ENCODE assay signal across 9 mouse cellular contexts in genomic region chrX:57260744-57261143, GRCm38 (mm10). TPM values are rescaled to one million over a fixed set of nuclear protein-coding genes. Genes with fewer than 3 reads are reported as not detected.
A peak's percentile ranks its signal among the peaks of the same experiment; 100 is the strongest.
DNase-seq lines count a peak whose midpoint lies in the region; ATAC-seq and TF ChIP-seq lines count a peak whose summit lies in the region.
"Had no signal": no experiment of that assay in that cellular context is flagged by ENCODE, and none has a peak within 500 bp of the region (broad histone marks: within the 10 kb centered on the region; RNA-seq: fewer than 3 reads in every experiment).

No protein-coding gene starts in this region.

- no peak overlapping the region for H3K4me2 ChIP-seq in kidney, postnatal 0 days (ENCODE audit: low read length)
- H3K4me2 ChIP-seq: lung, embryonic 15.5 days had no signal

- H3K4me3 ChIP-seq in cerebellum, adult 2 months (replicated peaks; ENCODE audit: insufficient read depth, low read depth, low read length), result no peak overlapping the region
- H3K4me3 ChIP-seq in kidney, postnatal 0 days (replicated peaks; ENCODE audit: low read depth, low read length), result no peak overlapping the region
- H3K4me3 ChIP-seq: lung, embryonic 15.5 days had no signal

- TF ChIP-seq POLR2A in cerebellum, adult 2 months (IDR thresholded peaks at IDR 0.05; ENCODE audit: borderline replicate concordance, insufficient read depth, low read length), result no peak

- H3K9me3 ChIP-seq in kidney, postnatal 0 days (replicated peaks; ENCODE audit: low read length), result no peaks in the 10 kb centered on the region
- H3K9me3 ChIP-seq: lung, embryonic 15.5 days had no signal

- no peak for ATAC-seq in kidney, postnatal 0 days (replicated peaks; ENCODE audit: low FRiP score, low read depth)

- H3K9ac ChIP-seq in kidney, postnatal 0 days (ENCODE audit: low read depth, low read length), result no peak overlapping the region
- H3K9ac ChIP-seq: lung, embryonic 15.5 days had no signal

- H3K4me1 ChIP-seq in cerebellum, adult 2 months (ENCODE audit: control insufficient read depth, insufficient read depth, low read length), result no peaks in the 10 kb centered on the region
- H3K4me1 ChIP-seq in kidney, postnatal 0 days (replicated peaks; ENCODE audit: insufficient read depth, low read length), result no peaks in the 10 kb centered on the region
- H3K4me1 ChIP-seq: lung, embryonic 15.5 days had no signal

- TF ChIP-seq CTCF in cerebellum, adult 2 months (IDR thresholded peaks at IDR 0.05; ENCODE audit: borderline replicate concordance, insufficient read depth, low read depth, low read length), result 0 out of 2 replicates have a peak, but pooled peaks have one; percentile 30
- peak; percentile 61 for TF ChIP-seq CTCF in kidney, postnatal 0 days (IDR thresholded peaks at IDR 0.05; ENCODE audit: low read depth)

- WGBS in cerebellum, adult 2 months, result 50% methylated on average over 2 of the region's 2 CpGs
- 49% methylated on average over 2 of the region's 2 CpGs for WGBS in kidney, postnatal 0 days

- no peak for DNase-seq in cerebellum, adult 2 months
- DNase-seq in cerebellum, adult 11-12 months, result no peak
- peak; percentile 15 for DNase-seq in kidney, postnatal 0 days (ENCODE audit: low spot score)
- DNase-seq in kidney, adult 11 months, result no peak
- DNase-seq in 416B (ENCODE audit: low read depth), result peak; percentile 18
- DNase-seq in induced T-regulatory cell, adult 2 months (ENCODE audit: low read depth), result peak; percentile 73
- no peak for DNase-seq in Muller cell, postnatal 12 days (ENCODE audit: inconsistent ontology term)
- no peak for DNase-seq in lung, postnatal 14 days

- H3K27ac ChIP-seq in cerebellum, adult 2 months (ENCODE audit: insufficient read depth, low read length), result no peak overlapping the region
- H3K27ac ChIP-seq in kidney, postnatal 0 days, result no peak overlapping the region
- H3K27ac ChIP-seq: lung, embryonic 15.5 days had no signal

- no peaks in the 10 kb centered on the region for H3K36me3 ChIP-seq in kidney, postnatal 0 days (ENCODE audit: insufficient read depth, low read length)
- H3K36me3 ChIP-seq: lung, embryonic 15.5 days had no signal

- H3K27me3 ChIP-seq in cerebellum, adult 2 months (ENCODE audit: control insufficient read depth, insufficient read depth, low read length), result no peaks in the 10 kb centered on the region
- no peaks in the 10 kb centered on the region for H3K27me3 ChIP-seq in kidney, postnatal 0 days (ENCODE audit: insufficient read depth, low read length)
- H3K27me3 ChIP-seq: lung, embryonic 15.5 days had no signal

RNA-seq across cellular contexts. Expression of gene Cd40lg, which starts 48.8 kb away (rescaled TPM):
- not detected in 2 replicates for polyA plus RNA-seq in cerebellum, adult 2 months (2012; rRNA removed)
- not detected in 2 replicates for polyA plus RNA-seq in kidney, postnatal 0 days (2015; fragmentation: Nextera tagmentation; extraction: Ambion mirVana)
- polyA plus RNA-seq: lung, embryonic 15.5 days had no signal

Comparison
In these comparisons a context has a peak if more than half of its experiments do, and no peak if none do; other contexts are left out.
1. DNase-seq: peak in kidney, postnatal 0 days (single experiment), 416B (single experiment) and induced T-regulatory cell, adult 2 months (single experiment); none in cerebellum, adult 2 months (0 of 2), cerebellum, adult 11-12 months (single experiment), kidney, adult 11 months (single experiment), Muller cell, postnatal 12 days (single experiment) and lung, postnatal 14 days (single experiment).